Mouse (Mus musculus): ENCODE results near the gene Mlh3. TPM values are rescaled to one million over a fixed set of nuclear protein-coding genes. Genes with fewer than 3 reads are reported as not detected.

The Mlh3 gene
- polyA plus RNA-seq, 1 experiment from 2014 or later: 7.1 TPM

DNA sequence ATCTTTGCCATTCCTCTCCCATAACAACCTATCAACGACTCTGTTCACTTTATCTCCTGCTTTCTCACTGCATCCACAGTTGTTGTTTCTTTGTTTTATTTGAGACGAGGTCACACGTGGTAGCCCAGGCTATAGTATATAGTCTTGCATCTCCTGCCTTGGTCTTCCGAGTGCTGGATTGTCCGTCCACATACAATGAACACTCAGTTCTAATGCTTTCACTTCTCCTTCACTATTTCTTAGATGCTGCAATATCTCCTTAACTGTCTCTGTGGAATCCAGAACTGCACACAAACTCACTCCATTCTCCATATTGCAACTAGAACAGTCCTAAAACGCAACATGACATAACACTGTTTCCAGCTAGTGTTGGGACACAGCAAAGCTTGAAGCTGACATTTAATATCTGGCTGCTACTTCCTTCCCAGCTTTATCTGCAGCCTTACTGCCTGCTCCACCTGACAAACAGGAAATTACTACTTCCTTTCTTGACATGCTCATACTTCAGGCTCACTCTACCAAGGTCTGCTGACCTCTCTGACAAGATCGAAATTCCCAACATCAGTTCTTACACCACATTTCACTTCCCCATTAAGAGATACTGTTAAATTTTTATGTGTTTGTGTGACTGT is 13.3 kb downstream of the Mlh3 start:
- H3K36me3 ChIP-seq (ENCODE audit: insufficient read depth, low read length): no peaks in the 10 kb centered on the region
- ATAC-seq (replicated peaks; ENCODE audit: low FRiP score, low read depth) (no peak), DNase-seq (ENCODE audit: low spot score) (peak; percentile 54)
- WGBS: 45% methylated on average over 7 of the region's 7 CpGs
- no peaks in the 10 kb centered on the region for H3K27me3 ChIP-seq (ENCODE audit: insufficient read depth, low read length)
- H3K4me2 ChIP-seq (ENCODE audit: low read length): no peak overlapping the region
- 0 out of 2 replicates have a peak overlapping the region, but pooled peaks have one; percentile 8 for H3K9ac ChIP-seq (ENCODE audit: low read depth, low read length)
- H3K4me1 ChIP-seq (replicated peaks; ENCODE audit: insufficient read depth, low read length): no peaks in the 10 kb centered on the region; the same call in 1 of the 2 replicates
- H3K27ac ChIP-seq: 0 out of 2 replicates have a peak overlapping the region, but pooled peaks have one; percentile 19
- TF ChIP-seq CTCF (IDR thresholded peaks at IDR 0.05; ENCODE audit: low read depth): no peak
- H3K9me3 ChIP-seq (replicated peaks; ENCODE audit: low read length): no peaks in the 10 kb centered on the region
- no peak overlapping the region for H3K4me3 ChIP-seq (replicated peaks; ENCODE audit: low read depth, low read length)

DNA sequence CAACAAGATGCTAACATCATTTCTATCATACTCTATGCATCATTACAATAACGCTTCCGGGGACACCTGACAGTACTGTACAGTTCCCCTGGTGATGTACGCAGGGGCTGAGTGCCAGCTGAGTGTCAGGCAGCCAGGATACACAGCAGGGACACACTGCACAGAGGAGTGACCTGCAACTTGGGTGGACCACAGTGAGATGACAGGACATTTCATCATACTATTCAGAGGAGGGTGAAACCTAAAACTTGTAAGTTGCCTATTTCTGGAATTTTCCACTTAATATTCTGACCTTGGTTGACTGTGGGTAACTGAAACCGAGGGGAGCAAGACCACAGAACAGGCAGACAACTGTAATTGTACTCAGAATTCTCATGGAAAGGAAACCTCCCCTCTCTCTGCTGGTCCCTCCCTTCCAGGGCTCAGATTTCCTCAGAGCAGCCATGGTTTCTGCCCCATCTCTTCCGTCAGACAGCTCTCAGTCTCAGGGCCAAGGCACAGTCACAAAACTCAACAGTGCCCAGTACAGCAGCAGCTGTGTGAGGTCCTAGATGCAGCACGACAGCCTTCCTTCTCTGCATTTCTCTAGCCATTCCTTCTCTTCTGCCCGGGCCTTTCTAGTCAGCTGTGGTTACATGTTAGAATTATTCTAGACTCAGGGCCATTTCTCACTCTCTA is 14.2 kb downstream of the Mlh3 start:
- Histone ChIP-seq H3K9me3 (replicated peaks; ENCODE audit: low read length) (no peaks in the 10 kb centered on the region), H3K4me3 (replicated peaks; ENCODE audit: low read depth, low read length) (no peak overlapping the region), H3K9ac (ENCODE audit: low read depth, low read length) (no peak overlapping the region), H3K4me2 (ENCODE audit: low read length) (no peak overlapping the region), H3K36me3 (ENCODE audit: insufficient read depth, low read length) (no peaks in the 10 kb centered on the region), H3K27ac (peak overlapping the region; percentile 6; the same call in 1 of the 2 replicates), H3K4me1 (replicated peaks; ENCODE audit: insufficient read depth, low read length) (no peaks in the 10 kb centered on the region; the same call in 1 of the 2 replicates), H3K27me3 (ENCODE audit: insufficient read depth, low read length) (no peaks in the 10 kb centered on the region)
- ATAC-seq (replicated peaks; ENCODE audit: low FRiP score, low read depth) (no peak; the same call in 1 of the 2 replicates), DNase-seq (ENCODE audit: low spot score) (peak; percentile 82)
- no peak for TF ChIP-seq CTCF (IDR thresholded peaks at IDR 0.05; ENCODE audit: low read depth)
- 29% methylated on average over 7 of the region's 7 CpGs for WGBS

DNA sequence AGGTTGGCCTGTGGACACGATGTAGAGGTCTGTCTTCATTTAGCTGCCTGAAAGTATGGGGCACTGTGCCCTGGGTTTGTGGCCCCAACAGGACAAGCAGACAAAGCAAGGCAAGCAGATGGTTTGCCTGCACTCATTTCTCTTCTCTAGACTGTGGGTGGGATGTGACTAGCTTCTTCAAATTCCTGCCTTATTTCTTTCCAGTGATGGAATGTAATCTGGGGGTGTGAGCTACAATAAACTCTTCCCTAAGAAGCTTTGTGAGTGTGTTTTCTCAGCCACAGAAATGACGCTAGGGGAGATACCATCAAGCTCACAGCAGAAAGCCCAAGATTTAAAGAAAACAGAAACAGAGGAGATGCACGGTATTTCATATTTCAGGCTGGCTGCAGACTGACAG is 18.3 kb downstream of the Mlh3 start:
- no peaks in the 10 kb centered on the region for H3K36me3 ChIP-seq (ENCODE audit: insufficient read depth, low read length)
- H3K27me3 ChIP-seq (ENCODE audit: insufficient read depth, low read length): no peaks in the 10 kb centered on the region
- no peak for DNase-seq (ENCODE audit: low spot score)
- H3K4me1 ChIP-seq (replicated peaks; ENCODE audit: insufficient read depth, low read length): no peaks in the 10 kb centered on the region; the same call in 1 of the 2 replicates
- no peak overlapping the region for H3K4me2 ChIP-seq (ENCODE audit: low read length)
- no peak overlapping the region for H3K4me3 ChIP-seq (replicated peaks; ENCODE audit: low read depth, low read length)
- H3K9ac ChIP-seq (ENCODE audit: low read depth, low read length): no peak overlapping the region
- H3K27ac ChIP-seq: no peak overlapping the region
- ATAC-seq (replicated peaks; ENCODE audit: low FRiP score, low read depth): no peak
- no peak for TF ChIP-seq CTCF (IDR thresholded peaks at IDR 0.05; ENCODE audit: low read depth)
- no peaks in the 10 kb centered on the region for H3K9me3 ChIP-seq (replicated peaks; ENCODE audit: low read length)
- WGBS: 76% methylated on average over 3 of the region's 3 CpGs

DNA sequence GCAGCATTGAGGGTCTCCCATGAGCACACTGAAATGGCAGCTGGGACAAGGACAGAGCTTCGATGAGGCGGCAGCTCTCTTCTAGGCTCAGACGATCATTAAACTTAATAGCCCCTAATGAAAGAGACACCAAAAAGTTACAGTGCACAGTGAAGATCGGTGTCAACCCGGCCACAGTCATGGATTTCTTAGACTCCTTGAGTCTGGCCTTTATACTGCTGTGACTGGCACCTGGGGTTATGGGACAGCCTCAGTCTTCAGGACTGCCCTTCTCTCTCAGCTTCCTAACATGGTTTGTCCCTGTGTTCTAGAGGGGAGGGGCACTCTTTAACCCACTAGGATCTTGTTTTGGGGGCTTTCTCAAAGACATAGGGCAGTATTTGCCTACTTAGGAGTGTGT is 32.8 kb downstream of the Mlh3 start:
- 27% methylated on average over 5 of the region's 5 CpGs for WGBS
- no peak overlapping the region for H3K9ac ChIP-seq (ENCODE audit: low read depth, low read length)
- H3K36me3 ChIP-seq (ENCODE audit: insufficient read depth, low read length): peaks cover 7% of the 10 kb centered on the region; the same call in 1 of the 2 replicates
- no peaks in the 10 kb centered on the region for H3K27me3 ChIP-seq (ENCODE audit: insufficient read depth, low read length)
- no peak overlapping the region for H3K4me2 ChIP-seq (ENCODE audit: low read length)
- H3K4me3 ChIP-seq (replicated peaks; ENCODE audit: low read depth, low read length): no peak overlapping the region
- H3K4me1 ChIP-seq (replicated peaks; ENCODE audit: insufficient read depth, low read length): no peaks in the 10 kb centered on the region
- no peak overlapping the region for H3K27ac ChIP-seq
- peak; percentile 32 for DNase-seq (ENCODE audit: low spot score)
- ATAC-seq (replicated peaks; ENCODE audit: low FRiP score, low read depth): no peak
- no peak for TF ChIP-seq CTCF (IDR thresholded peaks at IDR 0.05; ENCODE audit: low read depth)
- H3K9me3 ChIP-seq (replicated peaks; ENCODE audit: low read length): no peaks in the 10 kb centered on the region

DNA sequence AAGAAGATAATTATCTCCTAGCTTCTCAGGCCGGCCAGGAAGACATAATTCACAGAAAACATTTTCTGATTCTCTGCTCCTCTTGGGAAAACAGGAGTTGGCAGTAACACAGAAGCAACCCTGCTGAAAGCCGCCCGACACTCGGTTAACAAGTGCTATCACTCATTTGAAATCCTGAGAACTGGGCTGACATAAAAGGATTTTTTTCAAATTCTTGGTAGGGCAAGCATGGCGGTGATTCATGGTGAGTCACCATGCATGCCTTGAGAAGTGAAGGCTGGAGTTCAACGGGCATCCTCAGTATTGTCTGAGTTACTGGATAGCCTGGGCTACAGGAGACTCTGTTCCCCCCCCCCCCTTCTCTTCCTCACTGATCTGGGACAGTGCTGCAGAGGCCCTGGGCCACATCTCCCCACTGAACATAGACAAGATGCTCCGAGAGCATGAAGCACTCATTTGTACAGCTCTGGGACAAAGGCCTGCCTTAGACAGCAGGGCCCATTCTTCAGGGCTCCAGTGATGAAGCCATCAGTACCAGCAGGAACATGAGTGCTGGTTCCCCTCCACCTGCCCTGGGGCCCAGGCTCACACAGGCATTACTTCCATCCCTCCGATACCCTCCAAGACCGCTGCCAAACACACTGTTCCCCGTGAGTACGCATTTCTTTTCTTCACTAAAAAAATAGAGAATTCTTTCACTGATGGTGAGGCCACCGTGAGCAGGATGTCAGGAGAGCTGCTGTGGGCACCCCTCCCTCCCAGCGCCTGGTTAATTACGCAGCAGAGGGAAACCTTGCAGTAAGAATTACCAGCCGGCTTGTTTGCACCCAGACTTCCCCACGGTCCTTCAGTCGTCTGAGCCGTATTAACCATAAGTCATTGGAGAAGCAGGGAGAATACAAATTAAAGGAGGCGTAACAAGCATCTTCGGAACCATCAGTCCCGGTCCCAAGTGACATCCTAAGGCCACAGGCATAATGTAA is 36.7 kb downstream of the Mlh3 start:
- 0 out of 2 replicates have a peak, but pooled peaks have one; percentile 37 for ATAC-seq (replicated peaks; ENCODE audit: low FRiP score, low read depth)
- H3K27me3 ChIP-seq (ENCODE audit: insufficient read depth, low read length): no peaks in the 10 kb centered on the region
- TF ChIP-seq CTCF (IDR thresholded peaks at IDR 0.05; ENCODE audit: low read depth): no peak
- peak; percentile 74 for DNase-seq (ENCODE audit: low spot score)
- H3K9ac ChIP-seq (ENCODE audit: low read depth, low read length): no peak overlapping the region
- H3K4me2 ChIP-seq (ENCODE audit: low read length): no peak overlapping the region
- H3K4me1 ChIP-seq (replicated peaks; ENCODE audit: insufficient read depth, low read length): no peaks in the 10 kb centered on the region
- peak overlapping the region; percentile 25; the same call in 1 of the 2 replicates for H3K27ac ChIP-seq
- H3K36me3 ChIP-seq (ENCODE audit: insufficient read depth, low read length): peaks cover 7% of the 10 kb centered on the region; the same call in 1 of the 2 replicates
- WGBS: 47% methylated on average over 21 of the region's 21 CpGs
- H3K4me3 ChIP-seq (replicated peaks; ENCODE audit: low read depth, low read length): no peak overlapping the region
- H3K9me3 ChIP-seq (replicated peaks; ENCODE audit: low read length): no peaks in the 10 kb centered on the region
